Mouse (Mus musculus) T-cell, adult 2 months (primary cell): ENCODE measurements around the gene Nebl.
"Not testable (repeated sequence)": the region's sequence is repeated elsewhere in the genome, so short reads cannot be mapped to it uniquely, and the experiment has no call there.

Source experiments
- DNase-seq: peaks from one replicate; pipeline ENCODE4 v3.0.0; 2022; ENCODE audit warnings: low spot score

The Nebl gene

DNA sequence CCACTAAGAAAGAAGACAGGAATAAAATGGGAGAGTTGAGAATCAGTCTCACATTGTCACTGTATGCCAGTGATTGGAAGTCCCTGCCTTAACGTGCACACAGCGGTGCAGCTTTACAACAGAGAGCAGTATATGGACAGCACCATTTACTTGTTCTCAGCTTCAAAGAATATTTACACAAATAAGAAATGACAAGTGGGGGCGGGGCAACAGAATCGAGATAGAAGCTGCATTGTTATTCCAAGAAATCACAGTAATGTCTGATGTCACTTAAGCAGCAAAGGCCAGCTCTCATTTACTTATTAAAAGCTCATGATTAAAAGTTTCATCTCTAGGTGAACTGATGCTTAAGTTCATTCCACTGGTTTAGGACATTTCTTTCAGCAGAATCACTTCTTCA, 328.8 kb downstream of the Nebl start:
- no peak for DNase-seq

DNA sequence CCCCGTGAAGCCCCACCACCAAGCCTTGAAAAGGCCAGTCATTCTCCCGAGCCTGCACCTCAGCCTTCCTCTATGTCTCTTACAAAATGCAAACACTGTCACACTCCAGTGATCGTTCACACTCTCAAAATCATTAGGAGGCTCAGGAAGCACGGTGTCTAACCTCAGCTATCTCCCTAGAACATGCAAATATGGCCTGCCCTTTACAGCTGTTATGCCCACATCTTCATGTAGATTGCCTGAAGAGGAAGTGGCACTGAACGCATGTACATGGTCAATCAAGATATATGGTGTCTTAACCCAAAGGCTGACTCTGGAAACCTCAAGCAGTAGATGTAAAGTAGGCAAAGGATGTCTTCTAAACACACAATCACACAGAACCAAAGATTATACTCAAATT, 335.0 kb downstream of the Nebl start:
- DNase-seq: no peak

DNA sequence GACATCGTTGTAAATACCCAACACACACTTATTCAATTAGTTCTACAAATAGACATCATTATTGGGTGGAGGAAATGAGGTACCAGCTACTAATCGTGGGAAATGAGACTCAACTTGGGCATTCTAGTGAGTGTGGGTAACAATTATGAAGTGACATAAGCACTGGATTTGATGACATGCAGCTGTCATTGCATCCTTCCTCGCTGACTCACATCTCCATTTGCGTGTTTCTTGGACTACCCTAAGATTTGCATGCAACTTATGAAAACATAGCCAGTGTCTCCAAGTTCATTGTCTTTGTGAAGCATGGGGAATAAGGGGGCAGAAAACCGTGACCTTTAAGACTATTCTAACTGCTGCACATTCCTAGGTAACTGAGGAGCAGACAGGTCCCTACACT, 339.9 kb downstream of the Nebl start:
- no peak for DNase-seq

- peak; percentile 15 for DNase-seq
Measured at GRCm38 (mm10) chr2:17390513-17391200, 340.6 kb downstream of the Nebl start.

GRCm38 (mm10) chr2:17389886-17390285, 341.4 kb downstream of the Nebl start:
- no peak for DNase-seq

- DNase-seq: no peak
Measured at GRCm38 (mm10) chr2:17389379-17389778, 341.9 kb downstream of the Nebl start.

- no peak for DNase-seq
Measured at GRCm38 (mm10) chr2:17382227-17382626, 349.0 kb downstream of the Nebl start.

- no peak for DNase-seq
Measured at GRCm38 (mm10) chr2:17375916-17376315, 355.3 kb downstream of the Nebl start.

DNA sequence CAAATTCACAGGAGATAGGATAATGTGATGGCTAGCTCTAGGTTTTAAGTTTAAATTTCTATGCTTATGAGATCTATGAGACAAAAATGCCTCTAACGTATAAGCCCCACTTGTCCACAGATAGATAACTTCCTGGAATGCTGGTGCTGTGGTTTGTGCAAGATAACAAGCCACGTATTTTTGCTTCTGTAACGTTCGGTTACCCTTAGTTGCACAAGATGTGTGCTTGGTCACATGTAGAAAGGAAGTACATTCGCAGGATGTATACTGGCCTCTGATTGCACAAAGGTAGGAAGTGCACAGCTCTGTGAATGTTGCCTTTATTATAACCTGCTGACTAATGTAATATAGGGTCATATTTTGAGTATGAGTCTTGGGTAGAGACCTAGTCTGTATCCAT, 365.6 kb downstream of the Nebl start:
- peak; percentile 18 for DNase-seq

DNA sequence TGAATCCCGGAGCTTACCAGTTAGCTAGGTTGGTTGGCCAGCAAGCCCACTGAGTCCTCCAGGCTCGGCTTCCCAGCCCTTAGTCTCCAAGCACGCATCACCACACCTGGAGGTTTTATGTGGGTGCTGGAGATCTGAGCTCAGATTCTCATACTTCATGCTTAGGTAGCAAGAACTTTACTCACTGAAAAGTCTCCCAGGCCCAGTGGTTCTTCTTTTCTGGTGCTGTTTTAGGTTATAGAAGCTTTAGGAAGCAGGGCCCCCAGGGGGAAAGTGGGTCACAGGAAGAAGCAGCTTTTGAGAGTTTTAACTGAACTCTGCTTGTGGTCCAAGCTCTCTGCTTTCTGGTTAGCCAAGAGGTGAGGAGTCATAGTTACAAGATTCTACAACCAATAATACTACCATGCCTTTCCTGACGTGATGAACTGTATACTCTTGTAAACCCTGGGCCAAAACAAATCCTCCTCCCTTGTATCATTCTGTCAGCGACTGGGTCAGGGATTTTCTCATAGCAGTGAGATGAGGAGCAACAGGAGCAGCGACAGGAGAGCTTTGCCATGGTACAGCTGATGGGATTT, 366.2 kb downstream of the Nebl start:
- DNase-seq: peak; percentile 25

DNA sequence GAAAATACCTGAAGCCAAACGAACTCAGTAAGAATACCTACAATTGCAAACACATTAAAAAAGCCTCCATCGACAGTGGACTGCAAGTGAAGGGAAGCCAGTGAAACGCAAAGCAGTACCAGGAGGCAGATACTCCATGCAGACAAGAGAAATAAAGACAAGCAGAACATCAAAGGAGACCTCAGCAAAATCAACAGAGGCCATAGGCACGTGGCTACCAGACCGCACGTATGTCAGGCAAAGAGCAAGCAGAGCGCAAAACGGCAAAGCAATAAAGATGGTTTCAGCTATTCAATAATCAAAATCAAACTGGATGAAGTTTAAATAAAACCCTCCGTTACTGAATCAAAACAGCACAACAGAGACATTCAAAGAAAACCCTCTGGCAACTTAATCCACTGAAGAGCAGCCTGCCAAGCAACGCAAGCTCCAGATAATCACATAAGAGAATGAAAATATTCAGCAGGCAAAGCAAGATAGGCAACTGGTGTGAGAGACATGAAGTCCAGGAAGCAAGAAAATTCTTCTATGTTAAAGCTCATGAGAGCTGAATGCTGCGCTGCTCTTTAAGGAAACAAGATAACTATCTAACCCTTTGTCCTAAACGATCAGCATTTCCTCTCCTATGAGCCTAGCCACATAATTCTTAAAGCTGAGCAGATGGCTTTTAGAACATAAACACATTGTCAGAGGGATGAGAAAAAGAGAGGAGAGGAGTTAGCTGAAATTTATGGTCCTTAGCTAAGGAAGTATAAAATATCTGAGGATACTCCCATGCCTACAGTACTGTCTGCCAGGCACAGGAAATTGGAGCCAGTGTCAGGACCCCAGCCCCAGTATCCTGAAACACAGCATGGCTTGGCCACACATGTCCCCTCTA, 367.7 kb downstream of the Nebl start:
- peak; percentile 39 for DNase-seq

GRCm38 (mm10) chr2:17362181-17362580, 369.1 kb downstream of the Nebl start:
- DNase-seq: no peak

GRCm38 (mm10) chr2:17344643-17345042, 386.6 kb downstream of the Nebl start:
- DNase-seq: no peak

DNA sequence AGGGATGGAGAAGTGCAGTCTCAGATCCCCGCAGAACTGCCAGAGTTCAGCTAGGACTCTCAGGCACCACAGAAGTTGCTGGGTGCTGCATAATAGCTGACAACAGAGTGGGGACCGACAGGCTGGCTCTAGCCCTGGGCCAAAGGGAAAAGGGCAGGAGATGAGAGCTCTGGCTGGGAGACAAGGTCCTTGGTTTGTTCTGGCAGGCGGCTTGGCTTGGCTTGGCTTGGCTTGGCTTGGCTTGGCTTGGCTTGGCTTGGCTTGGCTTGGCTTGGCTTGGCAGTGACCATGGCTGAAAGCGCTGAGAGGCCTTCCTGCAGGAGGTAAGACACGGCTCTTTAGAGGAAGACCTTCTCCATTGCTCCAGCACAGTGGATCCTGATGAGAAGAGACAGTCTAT, 395.8 kb downstream of the Nebl start:
- DNase-seq: no peak

DNA sequence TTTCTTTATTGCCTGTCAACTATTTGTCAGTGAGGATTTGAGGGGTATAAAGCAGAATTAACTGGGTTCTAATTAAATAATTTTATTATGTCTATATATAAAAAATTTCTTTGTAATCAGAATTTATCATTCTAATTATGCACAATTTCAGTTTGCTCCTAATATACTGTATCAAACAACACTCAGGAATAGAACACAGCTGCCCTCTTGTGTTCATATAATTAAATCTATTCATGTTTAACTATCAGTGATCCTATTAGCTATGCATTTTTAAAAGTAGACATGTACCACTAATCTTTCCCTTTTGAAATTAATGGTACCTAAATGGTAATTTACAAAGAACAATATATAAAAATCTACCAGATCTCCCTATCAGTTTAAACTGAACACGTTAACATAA, 404.7 kb downstream of the Nebl start:
- no peak for DNase-seq

DNA sequence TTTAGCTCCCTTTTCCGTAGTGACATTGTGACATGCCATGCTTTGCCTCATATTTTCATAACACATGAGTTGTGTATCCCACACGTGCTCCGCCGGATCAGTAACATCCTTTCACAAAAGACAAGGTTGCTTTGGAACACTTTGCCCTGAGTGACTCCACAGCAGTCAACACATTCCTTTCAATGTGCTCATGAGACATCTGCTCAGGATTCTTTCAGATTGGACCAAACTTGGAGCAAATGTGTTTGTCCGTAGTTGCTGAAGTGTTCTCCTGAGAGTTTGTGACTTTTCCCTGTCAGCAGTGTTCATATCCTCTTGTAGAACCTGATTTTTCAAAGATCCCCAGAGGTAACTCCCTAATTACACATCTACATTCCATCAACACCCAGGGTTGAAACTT, 414.4 kb downstream of the Nebl start:
- DNase-seq: no peak

- no peak for DNase-seq
Measured at GRCm38 (mm10) chr2:17301379-17301778, 429.9 kb downstream of the Nebl start.

DNA sequence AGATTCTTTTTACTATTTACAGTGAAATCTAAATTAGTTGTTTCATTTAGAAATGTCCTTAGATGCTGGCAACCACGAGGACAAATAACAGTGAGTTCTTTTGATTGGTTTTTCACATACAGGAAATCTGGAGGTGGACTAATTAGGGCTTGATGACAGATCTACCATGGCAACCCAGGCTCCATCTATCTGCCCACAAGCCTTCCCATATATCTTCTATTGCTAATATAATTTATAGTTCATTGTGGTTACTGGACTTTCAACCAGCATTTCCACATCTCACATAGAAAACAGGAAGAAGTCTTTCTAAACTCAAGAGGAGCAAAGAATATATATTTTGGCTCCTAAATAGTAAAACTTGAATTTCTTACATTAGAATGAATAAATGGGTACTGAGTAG, 433.8 kb downstream of the Nebl start:
- no peak for DNase-seq

GRCm38 (mm10) chr2:17295257-17295656, 436.0 kb downstream of the Nebl start:
- not testable (repeated sequence) for DNase-seq
